9 mouse cellular contexts compared by ENCODE assay signal in the genomic region with DNA sequence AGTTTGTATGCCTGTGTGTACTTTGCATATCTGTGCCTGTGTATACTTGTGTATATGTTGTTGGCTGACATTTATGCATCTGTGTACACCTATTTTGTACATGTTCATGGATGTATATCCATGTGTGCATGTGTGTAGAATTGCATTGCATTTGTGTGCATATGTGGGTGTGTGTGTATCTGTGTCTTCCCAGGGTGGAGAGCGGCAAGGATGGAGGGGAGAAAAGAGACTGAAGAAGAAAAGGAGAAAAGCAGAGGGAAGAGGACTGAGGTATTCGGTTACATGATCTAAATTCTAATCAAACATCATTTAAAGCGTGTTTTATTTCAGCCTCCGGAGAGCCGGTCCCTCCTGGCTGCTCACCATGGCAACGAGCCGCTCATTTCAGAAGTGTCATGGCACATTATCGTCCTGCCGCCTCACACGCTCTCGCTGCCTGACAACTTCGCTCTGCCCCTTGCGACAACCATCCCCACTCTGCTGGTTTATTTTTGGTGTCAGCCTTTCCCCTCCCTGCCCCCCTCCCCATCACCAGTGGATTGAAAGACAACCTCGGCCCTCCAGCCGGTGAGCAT. TPM values are rescaled to one million over a fixed set of nuclear protein-coding genes. Genes with fewer than 3 reads are reported as not detected.
DNase-seq lines count a peak whose midpoint lies in the region; ATAC-seq lines count a peak whose summit lies in the region.
"Had no signal": no experiment of that assay in that cellular context is flagged by ENCODE, and none has a peak within 500 bp of the region (broad histone marks: within the 10 kb centered on the region; RNA-seq: fewer than 3 reads in every experiment).

No protein-coding gene starts in this region.

- H3K9ac ChIP-seq in heart, embryonic 11.5 days (ENCODE audit: low read depth, low read length) = no peak overlapping the region
- H3K9ac ChIP-seq: limb, embryonic 15.5 days had no signal

- DNase-seq in heart, adult 8-10 months (ENCODE audit: low spot score) = no peak
- DNase-seq in heart, postnatal 14 days = peak; percentile 4 to 9
- DNase-seq in left cerebral cortex, postnatal 10 days (ENCODE audit: extremely low spot score in 1 of 2, low spot score in 2 of 2) = peak; percentile 73 to 78
- peak; percentile 69 for DNase-seq in right cerebral cortex, postnatal 14 days
- no peak for DNase-seq in liver
- no peak for DNase-seq in lung, postnatal 25 days (ENCODE audit: low spot score)

- no peak overlapping the region for H3K4me3 ChIP-seq in heart, embryonic 11.5 days (ENCODE audit: low read depth, low read length)
- H3K4me3 ChIP-seq: limb, embryonic 15.5 days had no signal

- no peaks in the 10 kb centered on the region for H3K36me3 ChIP-seq in heart, embryonic 11.5 days (ENCODE audit: control insufficient read depth, insufficient read depth, low read length)
- H3K36me3 ChIP-seq: limb, embryonic 15.5 days had no signal

- no peak for ATAC-seq in heart, embryonic 11.5 days (replicated peaks; ENCODE audit: insufficient number of reproducible peaks, low FRiP score, low TSS enrichment)
- ATAC-seq in monocyte, adult 5-6 weeks (replicated peaks; ENCODE audit: insufficient number of reproducible peaks, low FRiP score, low TSS enrichment, poor library complexity, severe bottlenecking) = no peak

- no peak overlapping the region for H3K27ac ChIP-seq in heart, embryonic 11.5 days (ENCODE audit: low read depth, low read length)
- H3K27ac ChIP-seq: limb, embryonic 15.5 days had no signal

- no peaks in the 10 kb centered on the region for H3K9me3 ChIP-seq in heart, embryonic 11.5 days (replicated peaks; ENCODE audit: control insufficient read depth, low read length)
- H3K9me3 ChIP-seq: limb, embryonic 15.5 days had no signal

- peaks cover 25% of the 10 kb centered on the region for H3K4me1 ChIP-seq in heart, embryonic 11.5 days (ENCODE audit: control insufficient read depth, insufficient read depth, low read length)

- peak overlapping the region; percentile 27 for H3K4me2 ChIP-seq in heart, embryonic 11.5 days
- H3K4me2 ChIP-seq: limb, embryonic 15.5 days had no signal

- intact Hi-C loops in heart, postnatal 14 days (cut with DNase I) = no loop called here
- intact Hi-C loops in left cerebral cortex, postnatal 10 days (cut with DNase I) = no loop called here

- 32% methylated on average over 15 of the region's 15 CpGs for WGBS in heart, embryonic 11.5 days (ENCODE audit: insufficient replicate concordance)

- H3K27me3 ChIP-seq in heart, embryonic 11.5 days (ENCODE audit: control insufficient read depth, insufficient read depth, low read length) = peaks cover 8% of the 10 kb centered on the region

RNA-seq across cellular contexts. Expression of a gene that starts 58.6 kb away (rescaled TPM):
- 13.0 and 13.4 TPM in 2 replicates for polyA plus RNA-seq in heart, embryonic 11.5 days (2014; fragmentation: Nextera tagmentation; extraction: Ambion mirVana)
- 10 to 100 TPM; 16.7 to 23.3 (median 21.1) TPM for total RNA-seq in heart, adult 8-10 months (2022)
- 10 to 100 TPM; 16.6 to 22.8 TPM for total RNA-seq in heart, postnatal 14 days (2021)
- 10 to 100 TPM; 18.1 to 21.7 TPM for total RNA-seq in left cerebral cortex, postnatal 10 days (2021)
- total RNA-seq in monocyte, adult 5-6 weeks (2017) = 5.7 to 8.8 TPM (median 6.3 TPM) in 3 replicates

Comparison
In these comparisons a context has a peak if more than half of its experiments do, and no peak if none do; other contexts are left out.
1. DNase-seq: peak in heart, postnatal 14 days (2 of 2), left cerebral cortex, postnatal 10 days (2 of 2) and right cerebral cortex, postnatal 14 days (single experiment); none in heart, adult 8-10 months (single experiment), liver (single experiment) and lung, postnatal 25 days (single experiment).